Mouse (Mus musculus): ENCODE measurements around the gene Eif2ak2.
A peak's percentile ranks its signal among the peaks of the same experiment; 100 is the strongest.

Gene Eif2ak2

DNA sequence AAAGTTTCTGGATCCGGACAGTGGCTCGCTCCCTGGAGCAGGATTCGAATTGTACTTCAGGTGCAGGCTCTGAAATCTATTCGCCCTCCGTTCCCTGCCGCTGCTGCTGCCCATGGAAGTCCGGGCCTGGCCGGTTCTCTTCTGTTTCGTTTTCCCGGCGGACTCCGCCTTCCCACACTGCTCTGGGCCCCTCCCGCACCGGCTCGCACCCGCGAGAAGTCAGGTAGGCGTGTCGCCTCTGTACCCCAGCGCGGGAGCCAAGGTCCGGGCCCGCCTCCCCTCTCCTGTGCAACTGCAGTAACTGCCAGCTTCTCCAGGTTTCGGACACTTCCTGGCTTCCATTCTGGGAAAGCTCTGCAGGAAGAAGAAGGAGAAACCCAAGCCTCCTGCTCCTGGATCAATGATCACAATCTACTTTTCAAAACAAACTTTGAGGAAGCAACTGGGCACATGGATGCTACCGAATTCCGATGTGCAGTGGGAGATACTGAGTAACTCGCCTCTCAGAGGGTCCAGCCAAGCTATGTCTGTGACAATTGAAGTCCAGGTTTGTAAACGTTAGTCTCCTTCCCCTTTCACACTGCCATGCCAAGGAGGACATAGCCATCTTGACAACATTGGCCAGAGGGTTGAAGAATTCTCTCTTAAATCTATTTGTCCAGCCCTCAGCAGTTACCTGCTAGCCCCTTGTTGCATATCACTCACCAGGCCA, at the start of gene Eif2ak2:
Gene Eif2ak2 (minus strand): TSS at position 173 of the 712 bp plus-strand sequence.
- peak; percentile 43 for DNase-seq

DNA sequence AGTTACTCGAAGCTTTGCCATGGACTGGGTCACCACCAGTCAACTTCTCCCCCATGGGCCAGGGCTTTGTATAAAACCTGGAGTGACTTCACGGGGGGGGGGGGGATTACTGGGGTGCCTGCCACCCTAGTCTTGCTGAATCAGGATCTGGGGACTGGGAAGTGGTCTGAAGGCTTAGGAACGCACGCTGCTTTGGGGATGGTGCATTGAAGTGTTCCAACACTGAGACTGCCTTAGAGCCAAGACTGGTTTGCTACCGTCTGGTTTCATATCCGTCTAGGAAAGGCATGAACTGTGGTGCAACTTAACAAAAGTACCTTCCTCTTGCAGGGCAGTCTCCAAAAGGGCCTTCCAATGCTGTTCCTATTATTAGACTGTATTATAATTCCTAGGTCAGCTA, 35.3 kb upstream of the Eif2ak2 start:
- no peak for DNase-seq

DNA sequence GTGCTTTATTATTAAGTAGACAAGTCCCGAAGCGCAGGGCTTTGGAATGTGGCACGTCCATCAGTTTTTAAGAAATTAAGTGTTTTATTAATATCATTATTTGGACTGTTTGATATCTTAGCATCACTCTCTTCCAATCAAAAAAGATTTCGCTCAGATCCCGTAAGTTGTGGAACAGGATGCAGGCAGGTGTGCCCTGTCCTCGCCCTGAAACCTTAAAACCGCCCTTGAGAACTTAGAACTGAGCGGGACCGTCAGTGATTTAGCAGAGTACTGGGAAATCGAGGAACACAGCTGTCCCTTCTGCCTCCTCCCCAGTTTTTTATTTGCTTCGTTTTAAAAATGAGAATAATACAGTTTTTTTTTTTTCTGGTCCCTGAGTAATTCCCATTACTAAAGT, 34.5 kb upstream of the Eif2ak2 start:
- DNase-seq: no peak

DNA sequence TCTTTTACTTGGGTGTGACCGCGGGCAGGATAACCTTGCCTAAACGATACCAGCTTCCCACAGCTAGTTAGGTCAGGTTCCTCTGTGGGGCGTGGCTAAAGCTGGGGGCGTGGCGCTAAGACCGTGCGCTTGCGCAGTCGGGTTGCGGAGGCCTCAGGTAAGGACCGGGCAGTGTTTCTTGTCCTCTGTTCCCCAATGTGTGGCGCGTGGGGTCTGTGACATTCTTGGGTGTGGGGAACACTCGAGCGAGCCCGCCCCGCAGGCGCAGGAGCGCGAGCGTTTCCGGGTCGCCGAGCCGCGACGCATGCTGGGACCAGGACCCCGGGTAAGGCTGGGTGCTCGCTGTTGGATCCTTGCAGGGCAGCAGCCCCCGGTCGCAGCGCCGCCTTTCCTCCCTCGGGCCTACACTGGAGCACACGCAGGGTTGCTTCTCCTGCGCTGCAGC, 34.0 kb upstream of the Eif2ak2 start, which contains the start of gene Cebpzos:
Gene Cebpzos (plus strand): TSS at position 132 of the 445 bp plus-strand sequence.
- DNase-seq: peak; percentile 91

DNA sequence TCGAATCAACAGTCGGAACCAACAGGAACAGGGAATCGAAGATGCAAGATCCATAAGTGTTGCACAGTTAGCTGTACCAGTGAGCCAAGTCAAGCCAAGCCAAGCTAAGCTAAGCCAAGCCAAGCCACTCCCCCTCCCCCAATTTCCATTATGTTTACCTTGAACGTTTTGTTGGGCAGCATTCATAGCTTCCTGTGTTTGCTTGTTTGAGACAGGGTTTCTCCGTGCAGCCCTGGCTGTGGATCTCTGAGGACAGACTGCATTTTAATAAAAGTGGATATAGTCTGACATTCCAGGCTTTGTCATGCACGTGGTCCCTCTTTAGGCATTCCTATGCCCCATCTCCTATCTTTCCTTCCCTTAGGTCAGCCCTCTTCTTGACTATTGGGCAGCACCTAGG, 33.4 kb upstream of the Eif2ak2 start:
- no peak for DNase-seq

DNA sequence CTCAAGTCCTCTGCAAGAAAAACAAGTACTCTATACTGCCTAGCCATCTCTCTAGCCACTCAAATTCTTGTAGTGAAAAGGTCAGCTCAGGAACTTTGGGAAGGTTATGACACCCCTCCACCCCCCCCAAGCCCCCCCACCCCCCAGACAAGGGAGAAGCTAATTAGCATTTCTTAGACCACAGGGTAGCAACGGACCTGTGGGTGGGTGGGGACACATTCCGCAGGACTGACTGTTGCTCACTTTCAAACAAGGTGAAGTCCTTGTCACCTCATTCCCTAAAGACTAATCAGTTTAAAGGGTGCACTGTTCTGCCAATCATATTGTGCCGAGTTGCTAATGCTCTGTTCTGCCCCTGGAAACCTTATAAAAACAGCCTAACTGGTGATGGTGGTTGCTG, 31.5 kb upstream of the Eif2ak2 start:
- no peak for DNase-seq

DNA sequence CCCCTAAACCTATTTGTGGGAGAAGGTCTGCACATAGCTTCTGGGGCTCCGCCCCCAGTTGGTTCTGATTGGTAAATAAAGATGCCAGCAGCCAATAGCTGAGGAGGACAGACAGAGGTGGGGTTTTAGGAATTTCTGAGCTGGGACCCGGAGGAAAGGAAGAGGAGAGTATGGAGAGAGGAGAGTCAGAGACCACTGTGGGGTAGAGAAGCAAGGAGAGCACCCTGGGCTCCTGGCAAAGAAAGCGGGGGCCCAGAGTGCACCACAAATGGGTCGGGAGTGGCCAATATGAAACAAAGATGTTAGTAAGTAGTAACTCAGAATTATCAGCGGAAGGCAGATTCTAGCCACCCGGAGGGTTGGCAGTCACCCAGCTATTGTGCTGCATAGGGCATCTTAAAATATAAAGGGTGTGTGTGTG, 30.5 kb upstream of the Eif2ak2 start:
- peak; percentile 22 for DNase-seq

DNA sequence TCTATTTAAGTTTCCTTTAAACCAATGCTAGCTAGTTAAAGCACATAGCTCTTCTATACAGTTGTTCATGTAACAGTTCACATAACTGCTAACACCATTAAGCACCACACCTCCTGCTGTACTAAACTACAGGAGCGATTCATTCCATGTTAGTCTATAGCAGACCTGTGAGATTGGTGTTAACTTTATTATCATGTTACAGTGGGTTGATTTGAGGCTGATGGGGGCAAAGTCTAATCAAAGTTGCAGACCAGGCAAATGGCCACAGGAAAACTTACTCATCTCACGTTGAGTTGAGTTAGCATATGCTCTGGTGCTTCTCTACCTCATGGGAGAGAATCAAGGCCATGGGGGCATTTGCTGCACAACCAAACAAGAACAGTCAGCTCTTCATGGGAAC, 27.0 kb upstream of the Eif2ak2 start:
- no peak for DNase-seq

DNA sequence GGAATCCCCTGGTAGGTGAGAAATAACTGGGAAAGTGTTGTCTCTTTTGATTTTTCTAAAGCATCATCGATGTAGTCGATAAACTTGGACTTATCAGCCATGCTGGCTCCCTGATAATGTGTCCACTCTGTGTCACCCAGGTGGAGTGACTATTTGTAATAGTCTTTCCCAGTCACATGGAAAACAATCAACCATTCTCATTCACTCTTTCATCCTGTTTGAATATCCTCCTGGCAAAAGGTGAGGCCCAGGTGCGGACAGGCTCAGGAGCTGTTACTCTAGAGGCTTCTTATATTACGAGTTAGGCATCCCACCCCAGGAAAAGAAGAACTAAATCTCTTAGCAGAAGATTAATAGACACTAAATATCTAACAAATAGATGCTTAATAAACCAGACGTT, 24.5 kb upstream of the Eif2ak2 start, which contains the start of gene Sult6b1:
Gene Sult6b1 (minus strand): TSS at position 101 of the 400 bp plus-strand sequence.
- DNase-seq: no peak

DNA sequence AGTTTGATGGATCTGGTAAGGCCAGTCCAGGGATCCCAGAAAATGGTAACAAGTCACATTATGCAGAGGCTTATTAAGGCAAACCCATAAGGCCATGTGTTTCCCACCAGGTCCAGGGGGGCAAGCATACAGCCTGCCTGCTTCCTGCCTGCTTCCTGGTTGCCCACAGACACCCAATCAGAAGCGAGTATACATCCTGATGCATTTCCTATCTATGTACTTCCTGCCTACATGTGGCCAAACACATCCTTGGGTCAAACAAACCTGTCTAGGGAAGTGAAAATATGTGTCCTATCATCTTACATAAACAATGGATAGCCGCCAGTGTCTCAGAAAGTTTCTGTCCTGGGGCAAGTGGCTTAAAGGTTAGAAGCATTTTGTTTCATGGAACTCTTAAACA, 20.8 kb upstream of the Eif2ak2 start:
- no peak for DNase-seq

DNA sequence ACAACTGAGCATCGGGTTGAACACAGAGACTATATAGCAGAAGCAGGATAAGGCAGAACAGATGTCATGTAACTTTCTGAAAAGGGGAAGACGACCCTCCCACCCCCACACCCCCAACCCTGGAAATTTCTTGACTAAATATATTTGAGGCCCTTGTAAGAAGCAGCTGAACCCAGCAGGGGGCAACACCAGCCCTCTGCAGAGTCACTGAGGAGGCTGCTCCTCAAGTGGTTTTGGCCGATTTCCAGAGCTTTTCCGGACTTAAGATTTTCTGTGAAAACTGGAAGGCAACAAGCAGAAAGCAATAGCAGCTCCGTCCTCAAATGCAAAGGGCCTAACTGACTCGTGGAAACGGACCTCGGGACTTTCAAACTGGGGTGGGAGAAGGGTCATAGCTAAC, 13.0 kb upstream of the Eif2ak2 start:
- no peak for DNase-seq

DNA sequence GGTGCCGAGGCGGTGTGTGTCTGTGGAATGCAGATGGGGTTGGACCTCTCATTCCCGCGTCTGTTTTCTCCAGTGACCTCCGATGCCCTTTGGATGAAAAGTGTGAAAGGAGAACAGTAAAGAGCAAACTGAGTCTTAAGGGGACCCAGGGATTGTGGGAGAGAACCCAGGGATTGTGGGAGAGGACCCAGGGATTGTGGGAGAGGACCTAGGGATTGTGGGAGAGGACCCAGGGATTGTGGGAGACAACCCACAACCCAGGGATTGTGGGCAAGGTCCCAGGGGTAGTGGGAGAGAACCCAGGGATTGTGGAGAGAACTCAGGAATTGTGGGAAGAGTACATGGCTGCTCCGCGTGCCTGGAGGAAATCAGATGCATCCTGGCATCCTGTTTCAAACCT, 12.6 kb upstream of the Eif2ak2 start:
- no peak for DNase-seq

DNA sequence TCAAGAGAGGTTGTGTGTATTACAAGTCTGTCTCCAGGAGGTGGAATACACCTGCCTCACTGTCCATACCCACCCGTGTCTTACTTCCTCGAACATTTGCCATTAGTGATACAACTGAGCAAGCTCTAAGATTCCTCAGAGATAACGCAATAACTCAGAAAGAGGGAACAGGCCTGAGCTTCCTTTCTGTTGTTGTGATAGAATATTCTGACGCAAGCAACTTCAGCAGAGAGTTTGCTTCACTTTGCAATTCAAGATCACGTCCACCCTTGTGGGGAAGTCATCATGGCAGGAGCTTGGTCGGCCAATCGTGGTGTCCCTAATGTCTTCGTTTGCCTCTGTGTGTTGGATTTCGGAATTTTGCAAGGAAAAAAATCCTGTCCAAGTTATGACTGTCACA, 8.6 kb upstream of the Eif2ak2 start:
- no peak for DNase-seq

DNA sequence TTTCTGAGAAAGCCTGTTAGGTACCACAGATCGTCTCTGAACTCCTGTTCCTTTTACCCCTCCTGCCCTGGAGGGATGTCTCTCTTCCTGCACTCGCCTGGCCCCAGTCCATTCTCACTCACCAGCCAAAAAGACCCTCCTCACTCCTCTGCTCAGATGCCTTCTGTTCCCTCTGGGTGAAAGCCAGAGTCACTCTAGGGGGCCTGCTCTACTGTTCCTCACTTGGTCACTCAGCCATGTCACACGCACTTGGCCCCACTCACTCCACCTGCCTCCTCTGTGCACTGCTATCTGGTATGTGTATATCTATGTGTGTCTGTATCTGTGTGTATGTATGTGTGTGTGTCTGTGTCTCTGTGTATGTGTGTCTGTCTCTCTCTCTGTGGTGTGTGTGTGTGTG, 6.8 kb upstream of the Eif2ak2 start:
- DNase-seq: no peak

DNA sequence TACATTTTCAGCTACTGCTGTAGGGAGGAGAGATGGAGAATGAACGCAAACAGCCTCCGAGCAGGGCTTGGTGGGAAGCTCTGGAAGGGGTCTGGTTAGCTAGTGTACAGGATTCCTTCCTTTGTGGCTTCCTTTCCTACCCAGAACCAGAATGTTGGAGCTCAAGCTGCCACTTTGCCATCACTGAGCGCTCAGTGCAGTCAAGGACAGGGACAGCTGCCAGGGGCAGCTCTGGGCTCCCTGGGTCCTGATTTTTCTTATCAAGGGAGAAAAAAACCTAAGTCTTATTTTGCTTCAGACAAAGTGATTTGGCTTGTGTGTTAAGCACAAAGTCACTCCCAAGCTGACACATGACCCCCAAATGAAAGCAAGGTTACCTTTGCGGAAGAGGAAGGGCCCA, 6.2 kb upstream of the Eif2ak2 start:
- DNase-seq: no peak

DNA sequence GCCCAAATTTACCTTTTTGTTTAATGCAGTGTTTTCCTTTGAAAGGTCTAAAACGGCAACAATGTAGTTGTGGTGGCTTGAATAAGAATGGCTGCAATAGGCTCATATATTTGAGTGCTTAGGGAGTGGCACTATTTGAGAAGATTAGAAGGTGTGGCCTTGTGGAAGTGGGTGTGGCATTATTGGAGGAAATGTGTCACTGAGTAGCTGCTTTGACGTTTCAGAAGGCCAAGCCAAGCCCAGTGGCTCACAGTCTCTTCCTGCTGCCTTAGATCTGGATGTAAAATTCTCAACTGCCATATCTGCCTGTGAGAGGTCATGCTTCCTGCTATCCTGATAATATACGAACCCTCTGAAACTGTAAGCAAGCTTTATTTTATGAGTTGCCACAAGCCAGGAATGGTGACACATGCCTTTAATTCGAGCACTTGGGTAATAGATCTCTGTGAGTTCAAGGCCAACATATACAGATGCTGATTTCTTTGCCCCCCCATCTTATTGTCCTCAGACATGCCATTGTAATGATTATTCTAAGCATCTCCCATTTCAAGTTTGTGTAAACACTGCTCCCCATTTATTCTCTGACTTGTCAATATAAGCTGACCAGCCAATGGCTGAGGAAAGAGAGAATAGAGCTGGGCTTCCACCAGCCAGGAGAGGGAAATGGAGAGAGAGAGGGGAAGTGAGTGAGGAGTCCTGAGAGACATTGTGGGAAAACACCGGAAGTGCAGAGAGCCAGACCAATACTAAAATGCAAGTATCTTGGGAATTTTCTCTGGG, 3.1 kb upstream of the Eif2ak2 start:
- no peak for DNase-seq

DNA sequence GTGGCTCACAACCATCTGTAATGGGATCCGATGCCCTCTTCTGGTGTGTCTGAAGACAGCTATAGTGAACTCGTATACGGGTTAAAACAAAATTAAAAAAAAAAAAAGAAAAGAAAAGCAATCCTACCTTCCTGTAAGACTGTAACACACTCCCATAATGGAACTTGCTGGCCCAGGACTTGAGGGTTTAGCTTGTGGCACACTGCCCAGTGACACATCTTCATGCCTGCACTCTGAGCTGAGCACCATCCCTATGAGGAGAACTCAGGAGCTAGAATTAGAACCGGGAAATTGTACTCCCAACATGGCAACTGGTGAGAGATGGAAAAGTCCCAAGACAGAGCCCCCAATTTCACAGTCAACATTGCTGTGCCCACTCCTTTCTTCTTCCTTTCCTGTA, 918 bp upstream of the Eif2ak2 start:
- no peak for DNase-seq

DNA sequence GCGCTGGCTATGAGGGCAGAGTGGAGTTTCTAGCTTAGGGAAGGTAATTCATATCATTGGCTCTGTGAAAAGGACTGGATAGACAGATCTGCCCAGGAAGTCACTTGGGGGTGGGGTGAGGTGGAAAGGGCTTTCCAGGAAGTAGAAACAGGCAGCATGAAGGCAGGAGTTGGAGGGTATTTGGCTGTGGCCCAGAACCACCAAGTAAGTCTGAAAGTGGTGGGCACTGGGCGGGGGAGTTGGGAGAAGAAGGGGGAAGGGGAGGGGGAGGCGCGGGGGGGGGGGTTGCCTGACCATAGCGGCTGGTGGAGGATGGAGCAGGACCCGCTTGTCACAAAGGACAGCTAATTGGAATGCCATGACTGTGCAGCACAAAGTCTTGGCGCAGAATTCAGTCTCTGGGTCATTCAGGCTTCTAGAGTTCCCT, 482 bp downstream of the Eif2ak2 start:
- DNase-seq: no peak

DNA sequence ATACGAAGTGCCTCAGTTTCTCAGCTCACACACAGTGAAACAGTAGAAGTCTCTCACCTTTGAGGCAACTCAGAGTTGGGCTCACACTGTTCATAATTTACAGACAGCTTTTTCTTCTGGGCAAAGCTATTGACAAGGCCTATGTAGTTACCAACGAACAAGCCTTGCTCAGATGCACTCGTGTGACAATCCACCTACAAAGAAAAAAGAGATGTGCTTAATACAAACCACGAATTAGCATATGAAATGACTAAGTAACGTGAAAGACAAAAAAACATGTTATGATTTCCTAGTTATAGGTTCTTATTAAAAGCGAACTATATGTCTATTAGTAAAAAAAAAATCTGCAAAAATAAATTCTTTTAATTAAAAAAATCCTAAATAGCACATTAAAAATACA, 8.5 kb downstream of the Eif2ak2 start:
- DNase-seq: no peak

DNA sequence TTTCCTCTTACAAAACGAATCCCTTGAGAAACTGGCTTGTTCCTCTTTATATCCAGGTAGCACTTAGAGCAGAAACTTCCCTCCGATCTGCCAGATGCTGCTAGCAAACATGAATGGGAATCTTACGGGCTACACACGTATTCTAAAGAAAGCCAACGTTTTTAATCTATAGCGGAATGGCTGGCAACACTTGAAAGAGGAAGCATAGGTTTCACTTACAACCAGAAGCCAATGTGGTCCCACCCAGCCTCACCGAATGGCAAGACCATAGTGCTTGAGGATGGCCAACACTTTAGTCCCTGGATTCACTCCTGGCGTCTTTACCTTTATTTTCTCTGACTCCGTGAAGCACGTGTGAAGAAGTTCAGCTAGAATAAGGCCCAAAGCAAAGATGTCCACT, 26.1 kb downstream of the Eif2ak2 start:
- DNase-seq: no peak

DNA sequence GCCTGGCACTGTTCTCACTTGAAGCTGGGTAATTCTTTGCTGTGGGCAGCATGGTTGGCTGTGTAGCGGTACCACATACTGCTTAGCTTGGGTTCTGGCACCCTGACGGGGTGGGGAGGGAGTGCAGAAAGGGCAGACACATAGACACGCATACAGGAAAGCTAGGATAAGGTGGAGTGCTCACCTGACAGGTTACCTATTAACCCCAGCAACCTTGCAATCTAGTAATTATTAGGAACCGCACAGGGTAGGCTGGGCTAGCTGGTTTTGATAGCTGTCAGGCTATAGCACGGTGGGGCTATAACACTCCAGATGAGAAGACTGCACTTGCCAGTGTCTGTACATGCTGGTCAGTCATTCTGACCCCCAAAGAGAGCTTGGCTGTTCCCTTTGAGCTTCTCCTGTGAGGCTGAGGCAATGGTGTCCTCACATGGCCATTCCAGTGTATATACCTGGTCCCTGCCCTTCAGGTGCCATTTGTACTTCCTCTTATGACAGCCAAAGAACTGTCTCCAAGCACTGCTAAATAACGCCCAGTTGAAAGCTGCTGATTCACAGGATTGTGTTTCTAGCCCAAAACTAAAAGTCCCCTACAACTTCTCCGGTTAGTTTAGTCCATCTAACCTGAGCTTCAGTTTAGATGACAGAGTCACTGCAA, 40.0 kb downstream of the Eif2ak2 start:
- no peak for DNase-seq

DNA sequence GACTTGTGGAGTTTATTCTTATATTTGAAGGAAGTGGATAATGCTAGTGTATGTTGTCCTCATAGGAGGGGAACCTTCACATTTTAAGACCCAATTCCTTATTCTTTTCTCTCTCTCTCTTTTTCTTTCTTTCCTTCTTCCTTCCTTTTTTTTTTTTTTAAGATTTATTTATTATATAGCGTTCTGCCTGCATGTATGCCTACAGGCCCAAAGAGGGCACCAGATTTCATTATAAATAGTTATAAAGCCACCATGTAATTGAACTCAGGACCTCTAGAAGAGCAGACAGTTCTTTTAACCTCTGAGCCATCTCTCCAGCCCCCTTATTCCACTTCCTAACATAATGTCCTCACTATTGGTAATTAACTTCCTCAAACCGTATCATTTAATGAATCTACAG, 46.3 kb downstream of the Eif2ak2 start:
- no peak for DNase-seq
